Mouse (Mus musculus) left cerebral cortex, adult 18-20 months (tissue): ENCODE data around the gene 1700012B09Rik. TPM values are rescaled to one million over a fixed set of nuclear protein-coding genes. Genes with fewer than 3 reads are reported as not detected.
A peak's percentile ranks its signal among the peaks of the same experiment; 100 is the strongest.

ENCODE experiments used
- DNase-seq, 2 experiments: peaks; one replicate each; pipeline ENCODE4 v3.0.0; 2021 to 2022; ENCODE audit warnings: low spot score in 2 of 2, mixed read lengths in 1 of 2
- long read RNA-seq, 2 experiments: library from polyadenylated mRNA; stranded (forward); transcript quantifications; one replicate each; pipeline ENCODE4 v2.0.0; 2021
- total RNA-seq, 2 experiments: library from RNA; stranded (reverse); gene quantifications; 2 replicates each; pipeline ENCODE4 v1.2.3; 2021

The 1700012B09Rik gene
- total RNA-seq, result not detected
- long read RNA-seq, experiment 1, partial matches to known transcripts, result 0 of 1 reads
- long read RNA-seq, experiment 1, other reads (novel, unspliced or antisense), result 0 of 1 reads
- long read RNA-seq, experiment 2, result 0 reads

- DNase-seq, result no peak
Measured at GRCm38 (mm10) chr9:14770803-14771471, at the start of gene 1700012B09Rik. TSS of gene 1700012B09Rik (minus strand) at chr9:14771030.

DNA sequence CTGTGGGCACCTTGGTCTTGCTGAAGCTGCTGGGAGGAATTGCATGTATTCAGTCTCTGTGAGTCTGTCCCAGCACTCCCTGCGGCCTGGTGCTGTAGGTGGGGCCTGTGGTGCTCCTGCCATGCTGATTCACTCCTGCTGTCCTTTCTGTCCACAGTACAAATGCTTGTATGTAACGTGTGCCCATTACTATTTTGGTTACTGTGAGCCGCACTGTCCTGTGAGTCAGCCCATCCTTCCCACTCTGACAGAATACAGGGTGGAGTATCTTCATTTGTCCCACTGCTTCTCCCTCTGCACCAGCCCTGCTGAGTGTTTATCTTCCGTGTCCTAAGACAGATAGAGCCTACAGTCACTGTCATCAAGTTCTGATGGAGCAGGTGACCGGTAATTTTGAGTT, 39.3 kb upstream of the 1700012B09Rik start:
- DNase-seq, result peak; percentile 36 to 44

GRCm38 (mm10) chr9:14806786-14807185, 36.0 kb upstream of the 1700012B09Rik start:
- DNase-seq, result no peak

GRCm38 (mm10) chr9:14805714-14806113, 34.9 kb upstream of the 1700012B09Rik start:
- DNase-seq, result no peak

DNA sequence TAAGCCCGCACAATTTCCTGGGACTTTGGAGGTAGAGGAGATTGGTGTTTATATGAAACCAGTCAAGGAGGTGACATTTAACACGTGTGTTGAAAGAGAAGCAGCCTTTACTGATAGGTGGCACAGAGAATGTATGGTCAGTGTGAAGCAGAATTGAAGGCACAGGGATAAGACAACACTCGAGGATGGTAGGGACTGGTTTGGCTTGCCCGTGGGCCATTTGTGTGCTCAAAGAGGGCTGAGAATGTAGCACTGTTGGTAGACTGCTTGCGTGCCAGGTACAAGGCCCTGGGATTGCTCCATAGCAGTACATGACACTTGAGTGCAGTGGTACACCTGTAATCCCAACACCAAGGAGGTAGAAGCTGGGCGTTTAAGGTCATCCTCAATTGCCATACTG, 16.5 kb upstream of the 1700012B09Rik start:
- DNase-seq, result no peak

DNA sequence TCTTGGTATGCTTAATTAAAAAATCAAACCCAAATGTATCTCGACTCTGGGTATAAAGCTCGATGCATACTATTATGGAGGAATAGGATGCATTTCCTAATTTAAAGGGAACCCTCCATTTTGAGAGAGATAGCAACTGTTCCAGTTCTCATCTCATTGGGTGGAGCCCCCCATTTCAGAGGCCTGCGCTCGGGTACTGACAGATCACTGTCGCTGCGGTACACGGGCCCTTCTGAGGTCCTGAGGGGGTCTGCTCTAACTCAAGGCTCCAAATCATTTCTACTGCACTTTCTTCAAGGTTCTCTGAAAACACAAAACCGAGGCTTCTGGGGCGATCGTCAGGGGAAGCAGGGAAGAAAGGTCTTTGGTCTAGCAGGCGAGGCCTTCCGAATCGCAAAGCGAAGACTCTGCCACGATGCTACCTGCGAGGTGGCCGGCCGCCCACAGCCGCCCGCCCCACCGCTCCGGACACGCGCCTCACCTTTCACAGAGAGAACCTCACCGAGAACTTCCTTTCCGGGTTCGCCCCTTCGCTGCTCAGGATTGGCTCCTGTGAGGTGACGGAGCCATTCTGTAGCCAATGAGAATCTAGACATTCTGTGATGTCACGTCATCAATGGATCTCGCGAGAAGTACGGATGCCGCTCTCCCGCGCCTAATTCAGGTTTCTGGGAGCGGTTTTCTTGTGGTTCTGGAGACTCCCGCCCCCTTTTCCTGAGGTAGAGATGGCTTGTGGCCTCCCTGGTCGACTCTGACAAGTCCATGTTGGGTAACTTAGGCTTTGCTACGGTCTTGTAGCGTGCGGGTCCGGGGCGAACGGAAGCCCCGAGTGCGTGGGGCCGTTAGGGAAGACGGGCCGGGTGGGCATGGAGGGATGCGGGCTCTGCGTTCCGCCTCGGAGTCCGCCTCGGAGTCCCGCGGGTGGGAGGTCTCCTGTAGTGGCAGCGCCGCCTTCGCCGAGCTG, 13.5 kb upstream of the 1700012B09Rik start, which contains the start of the genes Mre11a and Ankrd49:
Mre11a (plus strand) TSS at position 616 of the 964 bp plus-strand sequence.
Ankrd49 (minus strand) TSS at position 818 of the 964 bp plus-strand sequence.
- DNase-seq, result peak; percentile 88 to 91

DNA sequence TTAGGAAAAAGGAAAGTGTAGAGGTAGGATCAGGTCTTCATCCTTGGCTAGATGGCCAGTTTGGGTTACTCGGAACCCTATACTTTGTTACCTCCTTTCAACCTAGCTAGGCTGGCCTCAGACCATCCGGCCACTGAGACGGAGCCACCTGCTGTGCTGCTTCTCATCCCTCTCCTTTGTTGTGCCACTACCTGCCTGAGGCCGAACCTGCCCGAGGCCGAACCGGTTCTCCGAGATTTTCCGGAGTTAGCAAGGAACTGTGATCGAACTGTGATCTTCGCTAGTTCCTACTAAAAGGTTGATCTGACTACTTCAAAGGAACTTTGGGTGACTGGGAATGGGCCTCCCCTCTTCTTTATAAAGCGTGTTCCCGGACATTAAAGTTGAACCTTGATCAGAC, 7.5 kb upstream of the 1700012B09Rik start:
- DNase-seq, result no peak

- no peak for DNase-seq
Measured at GRCm38 (mm10) chr9:14773813-14774212, 3.0 kb upstream of the 1700012B09Rik start.

- no peak for DNase-seq
Measured at GRCm38 (mm10) chr9:14772074-14772473, 1.2 kb upstream of the 1700012B09Rik start.

DNA sequence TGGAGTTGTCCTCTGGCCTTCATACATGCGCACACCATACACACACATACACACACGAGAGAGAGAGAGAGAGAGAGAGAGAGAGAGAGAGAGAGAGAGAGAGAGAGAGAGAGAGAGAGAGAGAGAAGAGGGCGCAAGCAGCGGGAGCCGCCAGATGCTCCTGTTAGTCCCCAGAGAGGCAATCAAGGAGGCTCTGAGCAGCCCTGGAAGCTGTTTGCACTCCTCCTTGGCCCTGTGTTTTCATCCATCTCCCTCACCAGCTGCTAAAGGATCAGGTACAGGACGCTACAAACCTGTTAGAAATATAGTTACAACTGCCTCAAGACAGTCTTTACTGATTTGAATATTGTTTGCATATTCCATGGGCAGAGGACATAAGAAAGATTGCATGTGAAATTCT, 1.0 kb downstream of the 1700012B09Rik start:
- DNase-seq, result no peak

GRCm38 (mm10) chr9:14764765-14765164, 6.1 kb downstream of the 1700012B09Rik start:
- DNase-seq, result peak; percentile 44 to 67

DNA sequence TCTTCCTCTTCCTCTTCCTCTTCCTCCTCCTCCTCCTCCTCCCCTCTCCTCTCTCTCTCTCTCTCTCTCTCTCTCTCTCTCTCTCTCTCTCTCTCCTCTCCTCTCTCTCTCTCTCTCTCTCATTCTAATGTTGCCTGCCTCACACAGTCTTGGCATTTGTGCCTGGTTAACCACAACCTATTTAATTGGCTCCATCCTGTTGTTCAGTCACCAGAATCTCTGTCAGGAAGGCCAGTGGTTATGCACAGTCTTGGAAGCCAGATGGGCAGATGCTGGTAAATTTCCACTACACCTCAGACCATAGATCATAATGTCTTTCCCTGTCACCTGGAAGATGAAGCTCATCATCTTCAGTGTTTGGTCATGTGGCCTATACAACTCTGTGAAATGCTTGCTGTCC, 11.6 kb downstream of the 1700012B09Rik start:
- no peak for DNase-seq

- DNase-seq, result no peak
Measured at GRCm38 (mm10) chr9:14758590-14758989, 12.2 kb downstream of the 1700012B09Rik start.

- no peak for DNase-seq
Measured at GRCm38 (mm10) chr9:14754469-14754868, 16.4 kb downstream of the 1700012B09Rik start.

DNA sequence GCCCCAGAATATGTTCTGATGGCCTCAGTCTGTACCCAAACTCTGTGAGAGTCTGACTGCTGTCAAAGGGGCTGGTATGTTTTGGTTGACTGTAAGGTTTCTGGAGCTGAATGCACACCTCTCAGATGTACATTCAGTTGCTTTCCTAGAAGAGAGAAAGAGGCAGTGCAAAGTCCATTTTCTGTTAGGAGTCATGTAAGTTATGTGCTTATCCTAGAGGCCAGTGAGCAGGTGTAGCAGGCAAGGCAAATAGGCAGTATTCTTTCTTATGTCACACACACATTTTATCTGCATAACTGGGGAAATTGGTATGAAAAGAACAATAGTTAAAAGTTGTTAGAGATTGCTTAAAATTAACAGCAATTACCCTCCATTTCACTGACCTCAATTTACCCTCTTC, 16.9 kb downstream of the 1700012B09Rik start:
- no peak for DNase-seq

DNA sequence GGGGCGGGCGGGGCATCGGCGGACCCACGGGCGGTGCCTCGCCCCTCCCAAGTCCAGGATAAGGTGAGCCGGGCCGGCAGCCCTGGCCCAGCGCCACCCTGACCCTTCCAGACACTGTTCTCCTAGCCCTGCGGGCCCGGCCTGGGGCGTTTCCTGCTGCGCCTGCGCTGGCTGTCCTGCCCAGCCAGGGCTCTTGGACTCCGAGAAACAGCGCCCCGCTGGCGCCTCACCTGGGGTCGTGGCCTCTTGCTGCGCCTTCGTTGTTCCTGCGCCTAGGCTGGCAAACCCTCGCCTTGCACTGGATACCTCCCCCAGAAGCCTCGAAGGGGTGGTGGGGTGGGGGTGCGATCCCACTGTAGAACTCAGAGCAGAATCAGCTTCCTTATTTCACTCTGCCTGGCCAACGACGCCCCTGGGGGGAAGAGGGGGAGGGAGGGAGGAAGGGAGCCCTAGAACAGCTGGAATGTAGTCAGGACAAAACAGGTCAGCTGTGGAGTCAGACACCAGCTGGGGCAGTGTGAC, 18.8 kb downstream of the 1700012B09Rik start, which contains the start of gene Fut4:
Fut4 (minus strand) TSS at position 393 of the 522 bp plus-strand sequence.
- DNase-seq, result no peak

DNA sequence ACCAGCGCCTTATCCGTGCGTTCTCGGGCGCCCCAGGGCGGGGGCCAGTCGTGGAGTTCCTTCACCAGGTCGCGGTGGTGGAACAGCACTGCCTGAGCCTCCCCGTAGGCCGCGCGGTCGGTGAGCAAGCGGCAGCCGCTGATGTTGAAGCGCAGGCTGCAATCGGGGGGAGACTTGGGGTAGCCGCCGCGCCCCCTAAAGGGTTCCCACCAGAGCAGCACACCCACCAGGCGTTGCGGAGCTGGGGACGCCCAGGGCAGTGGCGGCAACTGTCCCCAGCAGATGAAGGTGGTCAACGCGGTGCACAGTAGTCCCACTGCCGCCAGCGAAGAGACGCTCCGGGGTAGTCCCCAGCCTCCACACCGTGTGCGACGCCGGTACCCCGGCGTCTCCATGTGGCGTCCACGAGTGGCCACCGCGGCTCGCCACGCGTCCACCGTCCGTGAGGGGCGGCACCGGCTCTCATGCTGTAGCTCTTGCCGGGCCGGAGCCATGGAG, 19.3 kb downstream of the 1700012B09Rik start:
- DNase-seq, result no peak

DNA sequence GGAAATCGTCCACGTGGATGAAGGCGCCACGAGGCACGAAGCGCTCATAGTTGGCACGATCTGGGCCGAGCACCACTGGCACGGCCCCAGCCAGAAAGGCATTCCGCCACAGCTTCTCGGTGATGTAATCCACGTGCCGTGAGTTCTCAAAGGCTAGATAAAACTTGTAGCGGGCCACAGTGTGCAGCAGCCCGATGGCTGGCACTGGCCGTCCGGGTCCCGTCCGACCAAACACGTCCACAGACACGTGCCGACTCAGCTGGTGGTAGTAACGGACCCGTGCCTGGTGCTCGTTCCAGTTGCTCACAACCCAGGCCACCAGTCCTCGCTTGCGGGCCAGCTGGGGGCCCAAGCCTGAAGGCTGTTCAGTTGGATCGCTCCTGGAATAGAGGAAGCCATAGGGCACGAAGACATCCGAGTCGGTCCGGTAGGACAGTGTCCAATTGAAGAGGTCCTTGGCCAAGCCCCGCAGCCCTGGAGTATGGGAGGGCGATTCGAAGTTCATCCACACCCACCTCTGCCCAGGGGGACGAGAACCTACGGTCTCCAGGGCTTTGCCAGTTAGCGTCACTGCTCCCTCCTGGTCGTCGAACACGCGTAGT, 19.8 kb downstream of the 1700012B09Rik start:
- DNase-seq, result no peak

- DNase-seq, result no peak
Measured at GRCm38 (mm10) chr9:14740151-14740924, 30.5 kb downstream of the 1700012B09Rik start, which contains the start of gene Piwil4. TSS of gene Piwil4 (minus strand) at chr9:14740733.
